Mouse (Mus musculus): Measurements from ENCODE around the gene Syt7.

Syt7 gene

GRCm38 (mm10) chr19:10388615-10389313, at the start of gene Syt7:
Gene Syt7 (plus strand): TSS chr19:10389090.
- peak; percentile 68 for DNase-seq (ENCODE audit: low spot score)

- DNase-seq (ENCODE audit: low spot score) = no peak
Measured at GRCm38 (mm10) chr19:10339271-10339670, 49.6 kb upstream of the Syt7 start.

- DNase-seq (ENCODE audit: low spot score) = no peak
Measured at GRCm38 (mm10) chr19:10340661-10341060, 48.2 kb upstream of the Syt7 start.

- no peak for DNase-seq (ENCODE audit: low spot score)
Measured at GRCm38 (mm10) chr19:10341152-10341551, 47.7 kb upstream of the Syt7 start.

GRCm38 (mm10) chr19:10341817-10342439, 47.0 kb upstream of the Syt7 start:
- peak; percentile 70 for DNase-seq (ENCODE audit: low spot score)

GRCm38 (mm10) chr19:10343866-10344265, 45.0 kb upstream of the Syt7 start:
- no peak for DNase-seq (ENCODE audit: low spot score)

GRCm38 (mm10) chr19:10345696-10346095, 43.2 kb upstream of the Syt7 start:
- no peak for DNase-seq (ENCODE audit: low spot score)

GRCm38 (mm10) chr19:10347628-10348273, 41.1 kb upstream of the Syt7 start:
- no peak for DNase-seq (ENCODE audit: low spot score)

GRCm38 (mm10) chr19:10352218-10352617, 36.7 kb upstream of the Syt7 start:
- no peak for DNase-seq (ENCODE audit: low spot score)

GRCm38 (mm10) chr19:10354830-10355229, 34.1 kb upstream of the Syt7 start:
- DNase-seq (ENCODE audit: low spot score) = no peak

GRCm38 (mm10) chr19:10356845-10357503, 31.9 kb upstream of the Syt7 start:
- no peak for DNase-seq (ENCODE audit: low spot score)

- DNase-seq (ENCODE audit: low spot score) = no peak
Measured at GRCm38 (mm10) chr19:10359105-10359946, 29.6 kb upstream of the Syt7 start.

- no peak for DNase-seq (ENCODE audit: low spot score)
Measured at GRCm38 (mm10) chr19:10362473-10363129, 26.3 kb upstream of the Syt7 start.

- DNase-seq (ENCODE audit: low spot score) = no peak
Measured at GRCm38 (mm10) chr19:10363869-10364268, 25.0 kb upstream of the Syt7 start.

GRCm38 (mm10) chr19:10366116-10366845, 22.6 kb upstream of the Syt7 start:
- DNase-seq (ENCODE audit: low spot score) = no peak

GRCm38 (mm10) chr19:10367802-10368201, 21.1 kb upstream of the Syt7 start:
- peak; percentile 63 for DNase-seq (ENCODE audit: low spot score)

GRCm38 (mm10) chr19:10369936-10370335, 19.0 kb upstream of the Syt7 start:
- no peak for DNase-seq (ENCODE audit: low spot score)

GRCm38 (mm10) chr19:10373191-10373590, 15.7 kb upstream of the Syt7 start:
- DNase-seq (ENCODE audit: low spot score) = no peak

- DNase-seq (ENCODE audit: low spot score) = no peak
Measured at GRCm38 (mm10) chr19:10375260-10375659, 13.6 kb upstream of the Syt7 start.

GRCm38 (mm10) chr19:10379978-10380377, 8.9 kb upstream of the Syt7 start:
- DNase-seq (ENCODE audit: low spot score) = no peak

GRCm38 (mm10) chr19:10387660-10388059, 1.2 kb upstream of the Syt7 start:
- no peak for DNase-seq (ENCODE audit: low spot score)
